Mouse (Mus musculus): Measurements from ENCODE around the gene Exoc6b.

Gene Exoc6b

GRCm38 (mm10) chr6:84736942-84737341 lies 332.4 kb downstream of the Exoc6b start:
- DNase-seq (ENCODE audit: low read depth, low spot score), result no peak

GRCm38 (mm10) chr6:84726876-84727275 lies 342.4 kb downstream of the Exoc6b start:
- no peak for DNase-seq (ENCODE audit: low read depth, low spot score)

GRCm38 (mm10) chr6:84713171-84713570 lies 356.1 kb downstream of the Exoc6b start:
- no peak for DNase-seq (ENCODE audit: low read depth, low spot score)

- no peak for DNase-seq (ENCODE audit: low read depth, low spot score)
Measured at GRCm38 (mm10) chr6:84710831-84711230, 358.5 kb downstream of the Exoc6b start.

- no peak for DNase-seq (ENCODE audit: low read depth, low spot score)
Measured at GRCm38 (mm10) chr6:84708631-84709030, 360.7 kb downstream of the Exoc6b start.

GRCm38 (mm10) chr6:84699579-84699978 lies 369.7 kb downstream of the Exoc6b start:
- no peak for DNase-seq (ENCODE audit: low read depth, low spot score)

- DNase-seq (ENCODE audit: low read depth, low spot score), result no peak
Measured at GRCm38 (mm10) chr6:84698288-84698673, 371.0 kb downstream of the Exoc6b start.

- no peak for DNase-seq (ENCODE audit: low read depth, low spot score)
Measured at GRCm38 (mm10) chr6:84697474-84698287, 371.6 kb downstream of the Exoc6b start.

- no peak for DNase-seq (ENCODE audit: low read depth, low spot score)
Measured at GRCm38 (mm10) chr6:84693844-84694243, 375.5 kb downstream of the Exoc6b start.

GRCm38 (mm10) chr6:84693204-84693603 lies 376.1 kb downstream of the Exoc6b start:
- no peak for DNase-seq (ENCODE audit: low read depth, low spot score)

- DNase-seq (ENCODE audit: low read depth, low spot score), result no peak
Measured at GRCm38 (mm10) chr6:84691907-84692306, 377.4 kb downstream of the Exoc6b start.

- no peak for DNase-seq (ENCODE audit: low read depth, low spot score)
Measured at GRCm38 (mm10) chr6:84677770-84678169, 391.5 kb downstream of the Exoc6b start.

- DNase-seq (ENCODE audit: low read depth, low spot score), result no peak
Measured at GRCm38 (mm10) chr6:84674936-84675335, 394.4 kb downstream of the Exoc6b start.

- DNase-seq (ENCODE audit: low read depth, low spot score), result no peak
Measured at GRCm38 (mm10) chr6:84674136-84674535, 395.2 kb downstream of the Exoc6b start.

GRCm38 (mm10) chr6:84661451-84662112 lies 407.7 kb downstream of the Exoc6b start:
- DNase-seq (ENCODE audit: low read depth, low spot score), result no peak

- no peak for DNase-seq (ENCODE audit: low read depth, low spot score)
Measured at GRCm38 (mm10) chr6:84660982-84661381, 408.3 kb downstream of the Exoc6b start.

GRCm38 (mm10) chr6:84657091-84657490 lies 412.2 kb downstream of the Exoc6b start:
- no peak for DNase-seq (ENCODE audit: low read depth, low spot score)

- no peak for DNase-seq (ENCODE audit: low read depth, low spot score)
Measured at GRCm38 (mm10) chr6:84656680-84657079, 412.6 kb downstream of the Exoc6b start.

GRCm38 (mm10) chr6:84651902-84652301 lies 417.4 kb downstream of the Exoc6b start:
- DNase-seq (ENCODE audit: low read depth, low spot score), result no peak

GRCm38 (mm10) chr6:84647197-84647596 lies 422.1 kb downstream of the Exoc6b start:
- DNase-seq (ENCODE audit: low read depth, low spot score), result no peak

GRCm38 (mm10) chr6:84646696-84647095 lies 422.6 kb downstream of the Exoc6b start:
- no peak for DNase-seq (ENCODE audit: low read depth, low spot score)

GRCm38 (mm10) chr6:84641062-84641431 lies 428.3 kb downstream of the Exoc6b start:
- no peak for DNase-seq (ENCODE audit: low read depth, low spot score)
